Mouse (Mus musculus): ENCODE results near the gene Apold1.

DNA sequence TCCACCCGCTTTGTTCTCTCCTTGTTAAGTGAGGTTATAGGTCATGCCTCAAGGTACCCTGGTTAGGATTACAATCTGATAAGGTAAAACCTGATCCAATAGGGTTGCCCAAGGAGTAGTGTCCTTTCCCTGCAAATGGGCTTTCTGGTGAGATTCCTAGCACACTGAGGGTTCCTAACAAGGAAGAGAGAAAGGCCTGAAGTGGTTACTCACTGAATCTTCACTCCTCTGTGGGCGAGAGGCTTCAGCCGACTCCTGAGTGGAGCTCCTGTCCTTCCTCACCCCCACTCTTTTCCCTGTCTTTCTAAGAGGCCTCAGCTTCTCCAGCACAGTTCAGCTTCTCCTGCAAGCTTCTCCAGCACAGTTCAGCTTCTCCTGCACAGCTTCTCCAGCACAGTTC lies 17.3 kb downstream of the Apold1 start:
- no peak for TF ChIP-seq CTCF (IDR thresholded peaks at IDR 0.05; ENCODE audit: insufficient read depth, low read length)
- TF ChIP-seq POLR2A (IDR thresholded peaks at IDR 0.05; ENCODE audit: borderline replicate concordance, extremely low read depth, low read depth, low read length): no peak
